Mouse (Mus musculus): ENCODE measurements around the gene Kcnj6.
"Not testable (repeated sequence)": the region's sequence is repeated elsewhere in the genome, so short reads cannot be mapped to it uniquely, and the experiment has no call there.

DNA sequence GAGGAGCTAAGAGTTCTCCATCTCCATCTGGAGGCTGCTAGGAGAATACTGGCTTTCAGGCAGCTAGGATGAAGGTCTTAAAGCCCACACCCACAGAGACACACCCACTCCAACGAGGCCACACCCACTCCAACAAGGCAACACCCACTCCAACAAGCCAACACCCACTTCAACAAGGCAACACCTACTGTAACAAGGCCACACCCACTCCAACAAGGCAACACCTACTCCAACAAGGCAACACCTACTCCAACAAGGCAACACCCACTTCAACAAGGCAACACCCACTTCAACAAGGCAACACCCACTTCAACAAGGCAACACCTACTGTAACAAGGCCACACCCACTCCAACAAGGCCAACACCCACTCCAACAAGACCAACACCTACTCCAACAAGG, 188.2 kb downstream of the Kcnj6 start:
- not testable (repeated sequence) for TF ChIP-seq POLR2A (IDR thresholded peaks at IDR 0.05; ENCODE audit: control insufficient read depth, extremely low read depth, insufficient read depth, low read length, poor library complexity); CTCF (IDR thresholded peaks at IDR 0.05; ENCODE audit: borderline replicate concordance, control insufficient read depth, extremely low read depth, insufficient read depth, low read length, poor library complexity)

All from thymus, adult 2 months (tissue).